Mouse (Mus musculus): ENCODE results near the gene Gvin1. TPM values are rescaled to one million over a fixed set of nuclear protein-coding genes. Genes with fewer than 3 reads are reported as not detected.
"Not testable (repeated sequence)": the region's sequence is repeated elsewhere in the genome, so short reads cannot be mapped to it uniquely, and the experiment has no call there.

Gvin1 gene
- polyA plus RNA-seq, 1 experiment from 2014 or later: 0.69 TPM

GRCm38 (mm10) chr7:106177065-106177464 lies 38.1 kb downstream of the Gvin1 start:
- H3K27me3 ChIP-seq; H3K36me3 ChIP-seq; H3K4me2 ChIP-seq; ATAC-seq (replicated peaks; ENCODE audit: low FRiP score); H3K4me1 ChIP-seq; H3K27ac ChIP-seq; H3K4me3 ChIP-seq (replicated peaks); H3K9me3 ChIP-seq (replicated peaks); H3K9ac ChIP-seq: not testable (repeated sequence)

- H3K4me2 ChIP-seq; H3K9me3 ChIP-seq (replicated peaks); H3K36me3 ChIP-seq; H3K27ac ChIP-seq; H3K27me3 ChIP-seq; H3K4me1 ChIP-seq; H3K4me3 ChIP-seq (replicated peaks); H3K9ac ChIP-seq: not testable (repeated sequence)
- WGBS: 91% methylated on average over 1 of the region's 2 CpGs
- ATAC-seq (replicated peaks; ENCODE audit: low FRiP score): 0 out of 2 replicates have a peak, but pooled peaks have one; percentile 40
Measured at GRCm38 (mm10) chr7:106145013-106145754, 69.9 kb downstream of the Gvin1 start.

GRCm38 (mm10) chr7:106141128-106141895 lies 73.8 kb downstream of the Gvin1 start:
- not testable (repeated sequence) for ATAC-seq (replicated peaks; ENCODE audit: low FRiP score); H3K9me3 ChIP-seq (replicated peaks); H3K4me3 ChIP-seq (replicated peaks); H3K36me3 ChIP-seq; H3K4me2 ChIP-seq; H3K9ac ChIP-seq; H3K27ac ChIP-seq; H3K27me3 ChIP-seq; H3K4me1 ChIP-seq
- no CpG with 5 or more reads among the region's 1 CpGs for WGBS

- H3K4me1 ChIP-seq; H3K9ac ChIP-seq; H3K36me3 ChIP-seq; H3K27me3 ChIP-seq; H3K9me3 ChIP-seq (replicated peaks); H3K4me2 ChIP-seq; H3K4me3 ChIP-seq (replicated peaks); ATAC-seq (replicated peaks; ENCODE audit: low FRiP score); H3K27ac ChIP-seq: not testable (repeated sequence)
- no CpG with 5 or more reads among the region's 2 CpGs for WGBS
Measured at GRCm38 (mm10) chr7:106117090-106117948, 97.8 kb downstream of the Gvin1 start.
